Mouse (Mus musculus): Measurements from ENCODE around the gene Gxylt2. TPM values are rescaled to one million over a fixed set of nuclear protein-coding genes. Genes with fewer than 3 reads are reported as not detected.

Gene Gxylt2
- polyA plus RNA-seq, 1 experiment from 2014 or later, result 24.1 TPM

DNA sequence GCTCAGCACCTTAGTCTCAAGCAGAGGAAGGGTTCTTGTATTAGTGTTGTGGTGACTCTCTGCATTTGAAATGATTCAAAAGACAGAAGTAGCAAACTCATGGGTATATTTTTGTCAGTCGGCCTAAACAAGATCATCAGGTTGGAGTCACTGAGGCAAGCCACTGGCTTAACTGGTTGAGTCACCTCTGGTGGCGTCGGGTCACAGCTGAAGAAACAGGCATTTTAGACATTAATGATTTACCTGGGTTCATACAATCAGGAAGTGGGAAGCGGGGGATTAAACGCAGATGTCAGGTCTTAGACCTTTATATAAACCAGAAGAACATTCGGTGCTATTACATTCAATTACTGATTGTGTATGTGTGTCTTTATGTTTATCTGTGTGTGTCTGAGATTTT lies 121.5 kb downstream of the Gxylt2 start:
- H3K4me3 ChIP-seq, result no peak overlapping the region
- 65% methylated on average over 6 of the region's 6 CpGs for WGBS
- H3K4me2 ChIP-seq (replicated peaks), result no peak overlapping the region
- H3K27ac ChIP-seq, result no peak overlapping the region
- H3K9me3 ChIP-seq, result no peaks in the 10 kb centered on the region
- no peak for ATAC-seq (ENCODE audit: insufficient number of reproducible peaks, insufficient read depth, low FRiP score, low TSS enrichment)
- no peak overlapping the region for H3K9ac ChIP-seq
- H3K36me3 ChIP-seq, result no peaks in the 10 kb centered on the region
- H3K27me3 ChIP-seq, result no peaks in the 10 kb centered on the region
- peaks cover 4% of the 10 kb centered on the region; the same call in 1 of the 2 replicates for H3K4me1 ChIP-seq

DNA sequence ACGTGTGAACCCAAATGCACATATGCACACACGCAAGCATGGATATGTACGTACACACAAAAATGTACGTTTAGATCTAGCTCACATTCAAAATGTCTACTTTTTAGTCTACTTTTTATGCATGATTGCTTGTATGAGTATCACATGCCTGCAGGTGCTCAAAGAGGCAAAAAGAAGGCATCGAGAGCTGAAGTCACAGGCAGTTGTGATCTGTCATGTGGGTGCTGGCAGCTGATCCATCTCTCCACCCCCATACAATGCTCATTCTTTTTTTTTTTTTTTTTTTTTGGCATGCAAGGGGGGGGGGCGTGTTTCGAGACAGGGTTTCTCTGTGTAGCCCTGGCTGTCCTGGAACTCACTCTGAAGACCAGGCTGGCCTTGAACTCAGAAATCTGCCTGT lies 124.0 kb downstream of the Gxylt2 start:
- 91% methylated on average over 7 of the region's 7 CpGs for WGBS

DNA sequence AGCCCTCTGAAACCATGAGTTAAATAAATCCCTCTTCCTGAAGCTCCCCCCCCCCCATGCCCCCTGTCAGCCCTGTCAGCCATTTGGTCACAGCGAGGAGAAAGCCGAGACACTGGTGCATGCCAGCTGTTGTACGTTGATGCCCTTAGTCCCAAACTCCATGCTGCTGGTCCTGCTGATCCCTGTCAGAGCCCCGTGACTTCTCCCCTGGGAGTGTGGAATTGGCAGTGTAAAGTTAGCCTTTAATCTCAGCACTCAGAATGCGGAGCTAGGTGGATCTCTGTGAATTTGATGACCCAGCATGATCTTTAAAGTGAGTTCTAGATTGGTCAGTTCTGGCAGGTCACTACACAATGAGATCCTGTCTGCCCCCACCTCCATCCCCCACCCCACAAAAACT lies 125.2 kb downstream of the Gxylt2 start:
- H3K4me3 ChIP-seq, result no peak overlapping the region
- 80% methylated on average over 5 of the region's 5 CpGs for WGBS
- H3K4me2 ChIP-seq (replicated peaks), result no peak overlapping the region
- H3K4me1 ChIP-seq, result peaks cover 2% of the 10 kb centered on the region; the same call in 1 of the 2 replicates
- no peaks in the 10 kb centered on the region for H3K36me3 ChIP-seq
- no peak overlapping the region for H3K27ac ChIP-seq
- H3K27me3 ChIP-seq, result no peaks in the 10 kb centered on the region
- H3K9me3 ChIP-seq, result no peaks in the 10 kb centered on the region
- ATAC-seq (ENCODE audit: insufficient number of reproducible peaks, insufficient read depth, low FRiP score, low TSS enrichment), result no peak
- H3K9ac ChIP-seq, result no peak overlapping the region

More for the DNA sequence above, 124.0 kb downstream of the Gxylt2 start:
- Histone ChIP-seq H3K27ac (no peak overlapping the region), H3K4me1 (0 out of 2 replicates have a peak, but pooled peaks cover 1% of the 10 kb centered on the region), H3K27me3 (no peaks in the 10 kb centered on the region), H3K9me3 (no peaks in the 10 kb centered on the region), H3K4me2 (replicated peaks) (no peak overlapping the region), H3K9ac (no peak overlapping the region), H3K4me3 (no peak overlapping the region), H3K36me3 (no peaks in the 10 kb centered on the region)
- ATAC-seq (ENCODE audit: insufficient number of reproducible peaks, insufficient read depth, low FRiP score, low TSS enrichment), result no peak

DNA sequence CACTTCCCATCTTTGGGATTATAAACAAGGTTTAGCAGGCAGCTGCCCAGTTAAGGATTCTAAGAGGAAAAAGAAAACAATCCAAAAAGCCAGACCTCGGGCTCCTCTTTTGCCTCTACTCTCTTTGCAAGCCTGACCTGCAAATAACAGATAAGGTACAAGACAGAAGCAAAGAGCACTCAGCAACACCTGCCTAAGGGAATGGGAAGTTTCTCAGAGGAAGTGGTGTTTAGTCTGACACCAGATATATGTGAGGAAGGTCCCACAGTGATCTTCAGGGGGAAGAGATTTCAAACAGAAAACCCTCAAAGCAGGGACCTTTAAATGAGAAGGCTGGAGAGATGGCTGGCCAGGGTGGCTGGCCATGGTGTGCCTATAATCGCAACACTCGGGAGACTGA lies 126.7 kb downstream of the Gxylt2 start:
- 84% methylated on average over 3 of the region's 3 CpGs for WGBS
- no peak overlapping the region for H3K27ac ChIP-seq
- no peak for ATAC-seq (ENCODE audit: insufficient number of reproducible peaks, insufficient read depth, low FRiP score, low TSS enrichment)
- no peak overlapping the region for H3K4me3 ChIP-seq
- no peak overlapping the region for H3K4me2 ChIP-seq (replicated peaks)
- peaks cover 10% of the 10 kb centered on the region for H3K36me3 ChIP-seq
- no peaks in the 10 kb centered on the region for H3K9me3 ChIP-seq
- H3K9ac ChIP-seq, result no peak overlapping the region
- H3K4me1 ChIP-seq, result peaks cover 3% of the 10 kb centered on the region; the same call in 1 of the 2 replicates
- no peaks in the 10 kb centered on the region for H3K27me3 ChIP-seq

DNA sequence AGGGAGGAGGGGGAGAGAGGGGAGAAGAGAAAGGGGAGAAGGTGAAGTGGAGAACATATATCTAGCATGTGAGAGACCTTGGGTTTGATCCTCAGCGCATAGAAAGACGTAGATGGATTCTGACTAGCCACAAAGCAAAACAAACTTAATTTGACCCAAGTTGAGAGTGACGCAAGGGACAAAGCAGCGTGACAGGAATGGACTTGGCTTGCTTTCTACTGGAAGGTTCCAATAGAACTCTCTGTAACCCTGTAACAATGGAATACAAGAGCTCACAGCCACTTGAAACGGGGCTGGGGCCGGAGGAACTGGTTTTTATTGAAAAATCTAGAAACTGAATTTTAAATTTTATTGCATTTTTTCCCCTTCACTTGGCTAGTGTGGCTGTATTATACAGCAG lies 127.2 kb downstream of the Gxylt2 start:
- Histone ChIP-seq H3K27me3 (no peaks in the 10 kb centered on the region), H3K4me1 (peaks cover 3% of the 10 kb centered on the region; the same call in 1 of the 2 replicates), H3K4me3 (no peak overlapping the region), H3K9me3 (no peaks in the 10 kb centered on the region), H3K27ac (no peak overlapping the region), H3K9ac (no peak overlapping the region), H3K4me2 (replicated peaks) (no peak overlapping the region), H3K36me3 (peaks cover 15% of the 10 kb centered on the region)
- no peak for ATAC-seq (ENCODE audit: insufficient number of reproducible peaks, insufficient read depth, low FRiP score, low TSS enrichment)
- 89% methylated on average over 6 of the region's 6 CpGs for WGBS

DNA sequence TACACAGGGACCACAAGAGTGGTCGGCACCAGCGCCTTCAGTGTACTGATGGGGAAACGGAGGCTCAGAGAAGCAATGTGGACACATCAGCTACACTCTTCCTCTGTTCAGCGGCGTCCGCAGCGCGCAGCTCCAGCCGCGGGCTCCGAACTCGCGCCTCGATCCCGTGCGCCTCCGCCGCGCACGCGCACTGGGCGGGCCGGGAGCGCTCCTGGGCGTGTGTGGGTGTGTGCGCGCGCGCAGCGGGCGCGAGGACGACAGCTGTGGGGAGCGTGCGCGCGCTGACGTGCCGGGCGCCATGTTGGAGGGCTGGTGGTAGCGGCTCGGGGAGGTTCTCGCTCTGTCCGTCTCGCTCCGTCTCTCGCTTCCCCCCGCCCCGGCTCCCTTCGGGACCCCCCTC lies 128.8 kb downstream of the Gxylt2 start, which contains the start of gene Ppp4r2:
TSS of gene Ppp4r2 (plus strand) at position 268 of the 400 bp plus-strand sequence.
- ATAC-seq (ENCODE audit: insufficient number of reproducible peaks, insufficient read depth, low FRiP score, low TSS enrichment), result peak; percentile 85; the same call in 1 of the 2 replicates
- Histone ChIP-seq H3K27ac (peak within 1 kb of the TSS; percentile 95), H3K27me3 (no peaks in the 10 kb centered on the region), H3K4me3 (peak within 1 kb of the TSS; percentile 86), H3K4me1 (peaks cover 5% of the 10 kb centered on the region; the same call in 1 of the 2 replicates), H3K9ac (peak within 1 kb of the TSS; percentile 85), H3K9me3 (no peaks in the 10 kb centered on the region), H3K4me2 (replicated peaks) (peak within 1 kb of the TSS; percentile 47), H3K36me3 (peaks cover 31% of the 10 kb centered on the region)
- under 1% methylated on average over 46 of the region's 50 CpGs for WGBS

DNA sequence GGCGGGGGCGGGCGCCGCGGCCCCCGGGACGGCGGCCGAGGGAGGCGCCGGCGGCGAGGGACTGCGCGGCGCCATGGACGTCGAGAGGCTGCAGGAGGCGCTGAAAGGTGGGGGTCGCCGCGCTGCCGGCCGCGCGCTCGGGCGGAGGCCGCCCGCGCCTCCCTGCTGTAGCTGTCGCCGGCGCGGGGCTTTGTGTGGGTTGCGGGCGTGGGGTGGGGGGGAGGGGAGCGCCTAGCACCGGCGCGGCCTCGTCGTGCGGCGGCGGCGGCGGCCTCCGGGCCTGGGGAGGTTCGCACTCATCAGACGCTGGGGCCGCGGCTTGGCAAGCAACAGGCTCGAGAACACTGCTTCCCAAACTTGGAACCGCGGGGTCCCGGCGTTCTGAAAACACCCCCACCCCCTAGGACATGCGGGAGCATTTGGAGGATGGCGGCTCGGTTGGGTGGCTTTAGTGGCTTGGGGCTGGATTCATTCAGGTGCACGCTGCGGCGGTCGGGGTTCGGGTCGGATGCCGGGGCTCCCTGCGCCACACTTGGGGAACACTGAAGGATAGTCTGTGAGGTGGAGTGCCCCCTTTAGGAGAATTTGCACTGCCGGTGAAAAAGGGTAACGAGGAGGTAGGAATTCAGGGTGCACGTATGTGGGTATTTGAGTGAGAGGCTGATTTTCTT lies 129.4 kb downstream of the Gxylt2 start:
- Histone ChIP-seq H3K4me3 (peak overlapping the region; percentile 86), H3K4me2 (replicated peaks) (peak overlapping the region; percentile 47), H3K9ac (peak overlapping the region; percentile 85), H3K36me3 (peaks cover 37% of the 10 kb centered on the region), H3K27me3 (no peaks in the 10 kb centered on the region), H3K9me3 (no peaks in the 10 kb centered on the region), H3K27ac (peak overlapping the region; percentile 95), H3K4me1 (peaks cover 6% of the 10 kb centered on the region; the same call in 1 of the 2 replicates)
- ATAC-seq (ENCODE audit: insufficient number of reproducible peaks, insufficient read depth, low FRiP score, low TSS enrichment), result peak; percentile 80
- whole genome bisulfite sequencing, result under 1% methylated on average over 36 of the region's 72 CpGs

DNA sequence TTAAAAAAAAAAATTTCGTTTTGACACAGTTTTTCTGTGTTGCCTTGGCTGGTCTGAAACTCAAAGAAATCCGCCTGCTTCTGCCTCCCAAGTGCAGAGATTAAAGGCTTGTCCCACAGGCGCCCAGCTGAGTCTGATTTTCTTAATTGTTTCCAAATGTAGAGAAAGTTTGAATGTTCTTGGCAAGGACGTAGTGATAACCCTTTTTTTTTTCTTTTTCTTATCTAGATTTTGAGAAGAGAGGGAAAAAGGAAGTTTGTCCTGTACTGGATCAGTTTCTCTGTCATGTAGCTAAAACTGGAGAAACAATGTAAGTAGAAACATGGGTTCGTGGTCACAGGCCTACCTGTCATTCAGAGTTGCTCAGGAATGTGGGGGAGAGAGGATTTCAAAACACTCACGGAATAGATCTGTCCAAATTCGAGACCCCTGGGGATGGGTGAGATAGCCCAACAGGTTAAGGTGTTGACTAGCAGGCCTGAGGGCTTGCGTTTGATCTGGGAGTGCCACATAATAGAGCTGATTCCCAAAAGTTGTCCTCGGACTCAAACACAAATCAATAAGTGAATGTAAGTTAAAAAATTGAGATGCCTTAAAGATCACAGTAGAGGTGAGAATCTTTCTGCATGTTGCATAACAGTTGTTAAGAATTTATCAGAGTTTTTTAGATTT lies 130.1 kb downstream of the Gxylt2 start:
- H3K27ac ChIP-seq, result no peak overlapping the region
- 43% methylated on average over 9 of the region's 9 CpGs for WGBS
- H3K9ac ChIP-seq, result 0 out of 2 replicates have a peak overlapping the region, but pooled peaks have one; percentile 85

DNA sequence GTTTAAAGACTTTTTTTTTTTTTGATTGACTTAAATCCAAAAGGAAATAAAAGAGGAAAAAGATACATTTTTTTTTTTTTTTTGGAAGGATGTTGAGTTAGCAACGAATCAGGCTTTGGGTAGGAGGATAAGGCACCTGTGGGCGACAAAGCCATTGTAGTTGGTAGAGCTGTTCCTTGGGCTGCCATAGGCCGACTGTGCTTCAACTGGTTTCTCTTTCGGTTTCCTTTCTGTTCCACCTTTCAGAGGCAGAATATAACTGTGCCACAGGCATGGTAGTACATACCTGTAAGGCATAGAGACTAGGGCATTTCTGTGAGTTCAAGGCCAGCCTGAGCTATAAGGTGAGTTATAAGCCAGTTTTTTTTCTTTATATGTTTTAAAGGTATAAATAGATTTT lies 140.5 kb downstream of the Gxylt2 start:
- peaks cover 40% of the 10 kb centered on the region for H3K36me3 ChIP-seq
- H3K27me3 ChIP-seq, result no peaks in the 10 kb centered on the region
- WGBS, result 99% methylated on average over 4 of the region's 4 CpGs
- no peak overlapping the region for H3K27ac ChIP-seq
- H3K9ac ChIP-seq, result no peak overlapping the region
- no peak overlapping the region for H3K4me2 ChIP-seq (replicated peaks)
- H3K4me3 ChIP-seq, result no peak overlapping the region
- H3K4me1 ChIP-seq, result no peaks in the 10 kb centered on the region
- no peaks in the 10 kb centered on the region for H3K9me3 ChIP-seq
- ATAC-seq (ENCODE audit: insufficient number of reproducible peaks, insufficient read depth, low FRiP score, low TSS enrichment), result no peak

More for the DNA sequence above, 130.1 kb downstream of the Gxylt2 start:
- H3K4me2 ChIP-seq (replicated peaks), result peak overlapping the region; percentile 47
- ATAC-seq (ENCODE audit: insufficient number of reproducible peaks, insufficient read depth, low FRiP score, low TSS enrichment), result no peak
- H3K27me3 ChIP-seq, result no peaks in the 10 kb centered on the region
- H3K4me3 ChIP-seq, result peak overlapping the region; percentile 86
- H3K4me1 ChIP-seq, result peaks cover 6% of the 10 kb centered on the region; the same call in 1 of the 2 replicates
- no peaks in the 10 kb centered on the region for H3K9me3 ChIP-seq
- peaks cover 42% of the 10 kb centered on the region for H3K36me3 ChIP-seq

DNA sequence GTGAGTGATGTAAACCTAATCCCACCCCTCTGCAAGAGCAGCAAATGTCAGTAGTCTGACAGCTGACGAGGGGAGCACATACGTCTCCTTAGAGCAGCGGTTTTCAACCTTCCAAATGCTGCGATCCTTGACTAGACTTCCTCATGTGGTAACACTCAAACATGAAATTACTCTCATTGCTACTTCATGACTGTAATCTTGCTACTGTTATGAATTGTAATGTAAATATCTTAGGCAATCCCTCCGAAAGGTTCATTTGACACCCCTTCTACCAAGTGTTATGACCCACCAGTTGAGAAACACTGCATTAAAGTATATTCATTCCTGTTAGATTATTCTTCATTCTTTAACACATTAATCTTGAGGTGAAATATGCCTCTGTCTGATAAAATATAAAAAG lies 142.7 kb downstream of the Gxylt2 start:
- no peak for ATAC-seq (ENCODE audit: insufficient number of reproducible peaks, insufficient read depth, low FRiP score, low TSS enrichment)

DNA sequence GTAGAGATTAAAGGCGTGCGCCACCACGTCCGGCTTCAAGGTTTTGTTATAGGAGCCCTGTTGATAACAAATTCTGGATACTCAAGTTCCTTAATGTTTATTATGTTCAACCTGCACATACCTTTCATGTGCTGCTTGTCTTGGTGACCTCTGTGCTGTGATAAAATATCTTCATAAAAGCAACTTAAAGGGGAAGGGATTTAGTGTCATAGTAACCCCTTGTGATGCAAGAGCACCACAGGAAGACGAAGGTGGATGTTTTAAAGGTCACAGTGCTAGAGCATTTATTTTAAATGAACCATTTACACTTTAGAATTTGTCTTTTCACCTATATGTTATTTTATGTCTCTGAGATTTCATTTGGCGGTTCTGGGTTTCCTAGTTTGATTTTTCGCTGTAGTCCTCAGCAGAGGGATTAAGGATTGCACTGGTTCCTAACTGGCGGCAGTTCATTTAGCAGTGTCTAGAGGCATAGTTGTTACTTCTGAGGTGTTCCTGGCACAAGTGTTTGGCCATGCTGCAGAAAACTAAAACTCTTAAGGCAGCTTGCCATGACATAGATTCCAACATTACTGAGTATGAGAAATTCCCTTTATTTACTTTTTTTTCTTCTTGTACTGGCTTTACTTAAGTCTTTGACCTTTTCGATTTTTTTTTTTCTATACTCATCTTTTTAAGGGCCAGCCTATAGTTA lies 144.3 kb downstream of the Gxylt2 start:
- H3K4me2 ChIP-seq (replicated peaks), result no peak overlapping the region
- no peak overlapping the region for H3K27ac ChIP-seq
- H3K4me3 ChIP-seq, result no peak overlapping the region
- no peaks in the 10 kb centered on the region for H3K4me1 ChIP-seq
- ATAC-seq (ENCODE audit: insufficient number of reproducible peaks, insufficient read depth, low FRiP score, low TSS enrichment), result no peak
- no peak overlapping the region for H3K9ac ChIP-seq
- no peaks in the 10 kb centered on the region for H3K9me3 ChIP-seq
- 90% methylated on average over 9 of the region's 9 CpGs for WGBS
- H3K27me3 ChIP-seq, result no peaks in the 10 kb centered on the region
- H3K36me3 ChIP-seq, result peaks cover 14% of the 10 kb centered on the region; the same call in 1 of the 2 replicates

More for the DNA sequence above, 142.7 kb downstream of the Gxylt2 start:
- whole genome bisulfite sequencing, result 83% methylated on average over 5 of the region's 5 CpGs
- H3K4me2 ChIP-seq (replicated peaks), result no peak overlapping the region
- H3K27me3 ChIP-seq, result no peaks in the 10 kb centered on the region
- no peaks in the 10 kb centered on the region for H3K9me3 ChIP-seq
- no peaks in the 10 kb centered on the region for H3K4me1 ChIP-seq
- no peak overlapping the region for H3K4me3 ChIP-seq
- H3K27ac ChIP-seq, result no peak overlapping the region
- no peak overlapping the region for H3K9ac ChIP-seq
- H3K36me3 ChIP-seq, result peaks cover 29% of the 10 kb centered on the region
